Mouse (Mus musculus) B cell, adult 2 months (primary cell): ENCODE results near the gene Elf1.

Experiments
- DNase-seq, 2 experiments: peaks; one replicate each; pipeline ENCODE4 v3.0.0; 2022

The Elf1 gene

GRCm38 (mm10) chr14:79583526-79584245 lies 102.7 kb downstream of the Elf1 start:
- DNase-seq: no peak

GRCm38 (mm10) chr14:79586499-79587138 lies 105.6 kb downstream of the Elf1 start:
- DNase-seq: no peak

GRCm38 (mm10) chr14:79587139-79587851 lies 106.3 kb downstream of the Elf1 start, which contains the start of gene Sugt1:
TSS of gene Sugt1 (plus strand) at chr14:79587691.
- peak; percentile 95 to 97 for DNase-seq

- no peak for DNase-seq
Observed at GRCm38 (mm10) chr14:79587852-79588229, 106.8 kb downstream of the Elf1 start.

GRCm38 (mm10) chr14:79588534-79588951 lies 107.5 kb downstream of the Elf1 start:
- no peak for DNase-seq

- DNase-seq: no peak
Observed at GRCm38 (mm10) chr14:79589401-79589800, 108.4 kb downstream of the Elf1 start.

DNA sequence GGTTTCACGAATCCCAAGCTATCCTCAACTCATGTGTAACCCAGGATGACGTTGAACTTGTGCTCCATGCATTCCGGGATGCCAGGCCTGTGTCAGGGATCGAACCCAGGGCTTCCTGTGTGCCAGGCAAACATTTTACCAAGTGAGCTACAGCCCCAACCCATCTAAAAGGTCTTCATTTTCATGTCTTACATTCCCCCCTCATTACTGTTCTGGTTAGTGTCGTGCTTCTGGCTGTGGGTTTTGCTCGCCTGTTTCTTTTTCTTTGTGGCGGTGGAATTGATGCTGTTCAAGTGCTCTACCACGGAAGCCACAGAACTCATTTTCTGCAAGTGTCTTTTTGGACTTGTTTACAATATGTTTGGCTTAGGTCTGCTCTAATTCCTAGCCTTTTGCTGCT lies 109.9 kb downstream of the Elf1 start:
- DNase-seq: no peak

- DNase-seq: no peak
Observed at GRCm38 (mm10) chr14:79591611-79592010, 110.6 kb downstream of the Elf1 start.

- no peak for DNase-seq
Observed at GRCm38 (mm10) chr14:79594069-79594468, 113.1 kb downstream of the Elf1 start.

DNA sequence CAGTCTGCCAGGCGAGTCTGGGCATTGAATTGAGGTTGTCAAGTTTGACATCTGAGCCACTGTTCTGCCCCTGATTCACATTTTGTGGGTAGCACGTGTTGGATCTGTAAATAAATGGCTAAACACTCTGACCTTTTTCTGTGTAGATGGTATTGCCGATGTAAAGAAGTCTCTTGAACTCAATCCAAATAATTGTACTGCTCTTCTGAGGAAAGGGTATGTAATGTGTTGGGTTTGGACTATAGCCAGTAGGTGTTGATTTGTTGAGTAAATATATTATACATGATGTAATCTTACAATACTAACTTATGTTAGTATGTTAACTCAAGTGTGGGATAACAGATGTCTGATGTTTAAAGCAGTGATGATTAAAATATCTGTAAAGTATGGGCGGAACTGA lies 115.6 kb downstream of the Elf1 start:
- DNase-seq: no peak

GRCm38 (mm10) chr14:79605881-79606280 lies 124.9 kb downstream of the Elf1 start:
- DNase-seq: no peak

GRCm38 (mm10) chr14:79606392-79606791 lies 125.4 kb downstream of the Elf1 start:
- no peak for DNase-seq

DNA sequence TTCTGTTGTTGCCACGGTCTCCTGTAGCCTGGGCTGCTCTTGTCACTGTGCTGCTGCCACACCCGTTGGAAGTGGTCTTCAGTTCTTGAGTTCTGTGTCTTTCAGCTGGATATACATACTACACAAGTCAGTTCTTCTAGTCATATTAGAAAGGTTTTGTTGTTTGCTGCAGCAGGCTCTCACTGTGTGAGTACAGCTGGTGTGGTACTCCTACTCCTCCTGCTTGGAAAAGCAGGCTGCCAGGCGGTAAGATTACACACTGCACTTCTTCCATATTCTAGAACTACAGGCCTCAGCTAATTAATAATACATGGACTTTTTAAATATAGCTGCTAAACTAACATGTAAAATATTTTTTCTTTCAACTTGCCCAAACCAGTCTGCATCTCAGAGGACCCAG lies 125.9 kb downstream of the Elf1 start:
- no peak for DNase-seq

DNA sequence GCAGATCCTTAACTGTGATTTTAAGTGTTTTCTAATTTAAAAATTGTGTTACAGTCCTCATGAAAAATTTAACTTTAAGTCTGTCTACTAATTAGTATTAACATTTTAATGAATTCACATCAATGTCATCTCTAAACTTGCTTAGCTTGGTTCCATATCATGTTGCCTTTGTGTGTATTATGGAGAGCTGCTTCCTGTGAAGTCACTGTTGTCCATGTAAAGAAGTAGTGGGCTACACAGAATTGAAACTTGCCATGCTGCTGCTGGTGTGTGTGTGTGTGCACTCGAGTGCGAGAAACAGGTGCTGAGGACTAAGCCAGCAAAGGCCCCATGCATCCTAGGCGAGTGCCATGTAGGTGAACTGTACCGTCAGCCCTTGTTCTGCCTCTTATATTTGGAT lies 126.4 kb downstream of the Elf1 start:
- no peak for DNase-seq

DNA sequence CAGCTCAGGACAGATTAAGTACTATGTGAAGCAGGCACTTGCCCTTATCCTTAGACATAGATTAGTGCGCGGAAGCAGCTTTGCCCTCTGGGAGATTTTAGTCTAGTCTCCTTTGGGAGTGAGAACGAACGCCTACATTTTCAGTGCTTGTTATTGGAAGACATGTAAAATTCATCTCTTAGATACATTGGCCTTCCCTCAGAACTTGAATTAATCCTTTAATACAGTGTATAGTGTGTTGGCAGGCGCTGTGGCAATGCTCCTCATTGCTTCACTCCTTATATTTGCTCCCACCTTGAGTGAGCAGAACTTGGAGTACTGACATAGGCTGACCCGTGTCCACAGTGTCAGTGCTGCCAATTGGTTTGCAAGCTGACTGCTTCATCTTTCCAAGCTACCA lies 127.3 kb downstream of the Elf1 start:
- no peak for DNase-seq

DNA sequence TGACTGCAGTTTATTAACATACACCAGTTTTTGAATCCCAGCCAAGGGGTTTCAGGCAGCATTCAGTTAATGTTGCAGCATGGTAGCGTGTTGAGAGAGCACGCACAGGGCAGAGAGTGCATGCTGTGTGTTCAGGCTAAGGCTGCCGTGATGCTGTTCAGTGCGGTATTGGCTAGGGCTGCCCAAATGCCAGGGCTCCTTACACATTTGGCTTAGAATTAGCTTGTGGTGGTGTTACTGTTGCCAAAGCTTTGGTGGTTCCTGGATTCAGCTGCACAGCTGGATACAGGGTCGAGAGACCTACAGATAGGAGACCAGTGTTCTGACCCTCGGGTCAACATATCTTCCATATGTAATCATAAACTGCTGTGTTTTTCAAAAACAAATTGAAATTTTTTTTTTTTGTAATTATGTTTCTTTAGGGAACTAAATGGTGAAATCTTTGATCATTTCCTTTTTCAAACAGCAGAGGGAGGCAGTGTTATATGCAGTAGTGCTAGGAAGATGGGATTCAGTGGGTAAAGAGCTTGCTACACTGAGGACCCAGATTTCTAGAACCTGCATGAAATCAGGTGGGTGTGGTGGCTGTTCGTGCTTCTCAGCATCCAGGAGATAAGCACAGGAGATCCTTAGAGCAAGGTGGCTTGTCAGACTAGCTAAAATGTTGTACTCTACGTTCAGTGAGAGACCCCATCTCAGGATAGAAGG lies 136.3 kb downstream of the Elf1 start:
- no peak for DNase-seq

- no peak for DNase-seq
Observed at GRCm38 (mm10) chr14:79619802-79620201, 138.8 kb downstream of the Elf1 start.

- DNase-seq: no peak
Observed at GRCm38 (mm10) chr14:79621143-79621542, 140.1 kb downstream of the Elf1 start.
